Comparison of ENCODE assay signal across 9 mouse cellular contexts in genomic region chr5:148130691-148131457, GRCm38 (mm10).
DNase-seq lines count a peak whose midpoint lies in the region; ATAC-seq and TF ChIP-seq lines count a peak whose summit lies in the region.
"Had no signal": no experiment of that assay in that cellular context is flagged by ENCODE, and none has a peak within 500 bp of the region (broad histone marks: within the 10 kb centered on the region; RNA-seq: fewer than 3 reads in every experiment).

No protein-coding gene starts in this region.

- TF ChIP-seq EP300 in heart, adult 2 months (IDR thresholded peaks at IDR 0.05; ENCODE audit: insufficient read depth, low read depth, low read length), result 0 out of 2 replicates have a peak, but pooled peaks have one; percentile 19

- no peak overlapping the region for H3K4me2 ChIP-seq in heart, embryonic 11.5 days
- no peak overlapping the region for H3K4me2 ChIP-seq in stomach, embryonic 14.5 days (replicated peaks; ENCODE audit: low read depth, low read length)

- H3K4me1 ChIP-seq in heart, adult 2 months (ENCODE audit: control insufficient read depth, insufficient read depth, low read length), result no peaks in the 10 kb centered on the region; the same call in 1 of the 2 replicates
- H3K4me1 ChIP-seq in heart, embryonic 11.5 days (ENCODE audit: control insufficient read depth, insufficient read depth, low read length), result no peaks in the 10 kb centered on the region
- peaks cover 6% of the 10 kb centered on the region; the same call in 1 of the 2 replicates for H3K4me1 ChIP-seq in stomach, embryonic 14.5 days (ENCODE audit: control insufficient read depth, insufficient read depth, low read length)
- H3K4me1 ChIP-seq in thymus, adult 2 months (replicated peaks; ENCODE audit: control insufficient read depth, insufficient read depth, low read length), result no peaks in the 10 kb centered on the region

- no peaks in the 10 kb centered on the region for H3K9me3 ChIP-seq in heart, embryonic 11.5 days (replicated peaks; ENCODE audit: control insufficient read depth, low read length)
- H3K9me3 ChIP-seq in stomach, embryonic 14.5 days (ENCODE audit: control insufficient read depth, low read depth, low read length), result no peaks in the 10 kb centered on the region

- H3K27ac ChIP-seq in heart, adult 2 months, result peak overlapping the region; percentile 12; the same call in 1 of the 2 replicates
- H3K27ac ChIP-seq in heart, embryonic 11.5 days (ENCODE audit: low read depth, low read length), result no peak overlapping the region
- peak overlapping the region; percentile 69; the same call in 1 of the 2 replicates for H3K27ac ChIP-seq in stomach, embryonic 14.5 days (ENCODE audit: low read length)
- H3K27ac ChIP-seq in thymus, adult 2 months (ENCODE audit: control insufficient read depth, insufficient read depth, low read length), result no peak overlapping the region

- peak; percentile 20 to 23 for DNase-seq in heart, adult 2 months
- DNase-seq in cerebellum, postnatal 14 days, result peak; percentile 31 to 32
- peak; percentile 7 to 15 for DNase-seq in heart, postnatal 14 days
- DNase-seq in left cerebral cortex, postnatal 10 days (ENCODE audit: extremely low spot score in 1 of 2, low spot score in 2 of 2), result peak; percentile 45 to 66
- no peak for DNase-seq in c-Kit-positive CD71-positive TER-119-positive erythroid progenitor cells, embryonic 14.5 days (ENCODE audit: low spot score)
- no peak for DNase-seq in thymus, adult 2 months

- WGBS in heart, adult 2 months, result 41% methylated on average over 8 of the region's 8 CpGs
- 58% methylated on average over 8 of the region's 8 CpGs for WGBS in heart, embryonic 11.5 days (ENCODE audit: insufficient replicate concordance)
- 46% methylated on average over 8 of the region's 8 CpGs for WGBS in stomach, embryonic 14.5 days
- 61% methylated on average over 8 of the region's 8 CpGs for WGBS in thymus, adult 2 months

- no peak for TF ChIP-seq POLR2A in heart, adult 2 months (IDR thresholded peaks at IDR 0.05; ENCODE audit: insufficient read depth, low read depth, low read length)
- no peak for TF ChIP-seq POLR2A in thymus, adult 2 months (IDR thresholded peaks at IDR 0.05; ENCODE audit: control insufficient read depth, extremely low read depth, insufficient read depth, low read length, poor library complexity)

- H3K9ac ChIP-seq in heart, adult 2 months (ENCODE audit: low read depth, low read length), result no peak overlapping the region
- H3K9ac ChIP-seq in heart, embryonic 11.5 days (ENCODE audit: low read depth, low read length), result no peak overlapping the region
- H3K9ac ChIP-seq in stomach, embryonic 14.5 days (replicated peaks; ENCODE audit: low read depth, low read length), result no peak overlapping the region

- no peaks in the 10 kb centered on the region for H3K79me2 ChIP-seq in heart, adult 2 months (replicated peaks; ENCODE audit: control insufficient read depth, insufficient read depth, low read length)

- H3K27me3 ChIP-seq in heart, adult 2 months (ENCODE audit: control insufficient read depth, insufficient read depth, low read length), result no peaks in the 10 kb centered on the region
- H3K27me3 ChIP-seq in heart, embryonic 11.5 days (ENCODE audit: control insufficient read depth, insufficient read depth, low read length), result no peaks in the 10 kb centered on the region
- no peaks in the 10 kb centered on the region for H3K27me3 ChIP-seq in stomach, embryonic 14.5 days (ENCODE audit: control insufficient read depth, insufficient read depth, low read length)
- no peaks in the 10 kb centered on the region for H3K27me3 ChIP-seq in thymus, adult 2 months (ENCODE audit: control insufficient read depth, insufficient read depth, low read length)

- intact Hi-C loops in heart, adult 2 months (cut with DNase I), result no loop called here
- intact Hi-C loops in heart, postnatal 14 days (cut with DNase I), result loop anchor here (5.0 kb wide), 1 partner anchor 174 kb away; the partner anchor contains the start of gene Mtus2
- intact Hi-C loops in left cerebral cortex, postnatal 10 days (cut with DNase I), result no loop called here

- H3K4me3 ChIP-seq in heart, adult 2 months, result no peak overlapping the region
- no peak overlapping the region for H3K4me3 ChIP-seq in heart, embryonic 11.5 days (ENCODE audit: low read depth, low read length)
- H3K4me3 ChIP-seq in stomach, embryonic 14.5 days (ENCODE audit: low read depth, low read length), result no peak overlapping the region
- no peak overlapping the region for H3K4me3 ChIP-seq in thymus, adult 2 months (ENCODE audit: control insufficient read depth, insufficient read depth, low read length)

- H3K36me3 ChIP-seq in heart, adult 2 months (ENCODE audit: control insufficient read depth, insufficient read depth, low read length), result no peaks in the 10 kb centered on the region
- no peaks in the 10 kb centered on the region for H3K36me3 ChIP-seq in heart, embryonic 11.5 days (ENCODE audit: control insufficient read depth, insufficient read depth, low read length)
- H3K36me3 ChIP-seq in stomach, embryonic 14.5 days (ENCODE audit: control insufficient read depth, insufficient read depth, low read length), result no peaks in the 10 kb centered on the region
- no peaks in the 10 kb centered on the region for H3K36me3 ChIP-seq in thymus, adult 2 months (ENCODE audit: control insufficient read depth, insufficient read depth, low read length)
- H3K36me3 ChIP-seq: G1E had no signal

- ATAC-seq in heart, embryonic 11.5 days (replicated peaks; ENCODE audit: insufficient number of reproducible peaks, low FRiP score, low TSS enrichment), result no peak
- no peak for ATAC-seq in stomach, embryonic 14.5 days (ENCODE audit: insufficient number of reproducible peaks, insufficient read depth, low FRiP score, low read depth)

- peak; percentile 37 for TF ChIP-seq CTCF in heart, adult 2 months (IDR thresholded peaks at IDR 0.05)
- no peak for TF ChIP-seq CTCF in thymus, adult 2 months (IDR thresholded peaks at IDR 0.05; ENCODE audit: borderline replicate concordance, control insufficient read depth, extremely low read depth, insufficient read depth, low read length, poor library complexity)

Comparison
In these comparisons a context has a peak if more than half of its experiments do, and no peak if none do; other contexts are left out.
1. H3K27ac ChIP-seq: peak in heart, adult 2 months (single experiment) and stomach, embryonic 14.5 days (single experiment); none in heart, embryonic 11.5 days (single experiment) and thymus, adult 2 months (single experiment).
2. DNase-seq: peak in heart, adult 2 months (2 of 2), cerebellum, postnatal 14 days (2 of 2), heart, postnatal 14 days (2 of 2) and left cerebral cortex, postnatal 10 days (2 of 2); none in c-Kit-positive CD71-positive TER-119-positive erythroid progenitor cells, embryonic 14.5 days (single experiment) and thymus, adult 2 months (single experiment).